Mouse (Mus musculus): Measurements from ENCODE around the gene Dcun1d1. TPM values are rescaled to one million over a fixed set of nuclear protein-coding genes. Genes with fewer than 3 reads are reported as not detected.
A peak's percentile ranks its signal among the peaks of the same experiment; 100 is the strongest.

Dcun1d1 gene
- 10 to 100 TPM; 70.4 to 73.9 TPM for total RNA-seq (2021)

- DNase-seq, result no peak
These were observed at the start of gene Dcun1d1 for GRCm38 (mm10) chr3:35937345-35937744. Gene Dcun1d1 (minus strand): TSS chr3:35937445.

GRCm38 (mm10) chr3:35986266-35986665 lies 49.0 kb upstream of the Dcun1d1 start:
- DNase-seq, result no peak
- intact Hi-C loops (cut with DNase I), result no loop called here

More at GRCm38 (mm10) chr3:35937345-35937744, at the start of gene Dcun1d1:
- intact Hi-C loops (cut with DNase I), result no loop called here

GRCm38 (mm10) chr3:35973551-35973950 lies 36.3 kb upstream of the Dcun1d1 start:
- peak; percentile 27 for DNase-seq

GRCm38 (mm10) chr3:35972985-35973384 lies 35.7 kb upstream of the Dcun1d1 start:
- peak; percentile 29 for DNase-seq
- intact Hi-C loops (cut with DNase I), result loop anchor here (5.0 kb wide), 1 partner anchor 281 kb away; no protein-coding TSS in a partner anchor

More at GRCm38 (mm10) chr3:35973551-35973950, 36.3 kb upstream of the Dcun1d1 start:
- intact Hi-C loops (cut with DNase I), result loop anchor here (5.0 kb wide), 1 partner anchor 281 kb away; no protein-coding TSS in a partner anchor

GRCm38 (mm10) chr3:35971149-35971548 lies 33.9 kb upstream of the Dcun1d1 start:
- DNase-seq, result no peak
- intact Hi-C loops (cut with DNase I), result loop anchor here (5.0 kb wide), 1 partner anchor 279 kb away; no protein-coding TSS in a partner anchor

GRCm38 (mm10) chr3:35970441-35970840 lies 33.2 kb upstream of the Dcun1d1 start:
- intact Hi-C loops (cut with DNase I), result loop anchor here (5.0 kb wide), 1 partner anchor 278 kb away; no protein-coding TSS in a partner anchor
- no peak for DNase-seq

- DNase-seq, result no peak
- intact Hi-C loops (cut with DNase I), result no loop called here
These were observed 30.2 kb upstream of the Dcun1d1 start for GRCm38 (mm10) chr3:35967366-35967921.

- intact Hi-C loops (cut with DNase I), result no loop called here
- DNase-seq, result no peak
These were observed 29.2 kb upstream of the Dcun1d1 start for GRCm38 (mm10) chr3:35966493-35966892.

- no peak for DNase-seq
- intact Hi-C loops (cut with DNase I), result no loop called here
These were observed 27.7 kb upstream of the Dcun1d1 start for GRCm38 (mm10) chr3:35964928-35965327.

- intact Hi-C loops (cut with DNase I), result no loop called here
- no peak for DNase-seq
These were observed 26.7 kb upstream of the Dcun1d1 start for GRCm38 (mm10) chr3:35963921-35964320.

- intact Hi-C loops (cut with DNase I), result no loop called here
- no peak for DNase-seq
These were observed 26.2 kb upstream of the Dcun1d1 start for GRCm38 (mm10) chr3:35963401-35963800.

- intact Hi-C loops (cut with DNase I), result no loop called here
- DNase-seq, result no peak
These were observed 25.7 kb upstream of the Dcun1d1 start for GRCm38 (mm10) chr3:35962967-35963366.

GRCm38 (mm10) chr3:35957230-35957629 lies 20.0 kb upstream of the Dcun1d1 start:
- DNase-seq, result no peak
- intact Hi-C loops (cut with DNase I), result no loop called here

GRCm38 (mm10) chr3:35954901-35955575 lies 17.8 kb upstream of the Dcun1d1 start:
- intact Hi-C loops (cut with DNase I), result no loop called here
- no peak for DNase-seq

- DNase-seq, result no peak
- intact Hi-C loops (cut with DNase I), result no loop called here
These were observed 16.6 kb upstream of the Dcun1d1 start for GRCm38 (mm10) chr3:35953816-35954215.

- DNase-seq, result no peak
- intact Hi-C loops (cut with DNase I), result no loop called here
These were observed 15.9 kb upstream of the Dcun1d1 start for GRCm38 (mm10) chr3:35953184-35953583.

- no peak for DNase-seq
These were observed 11.0 kb upstream of the Dcun1d1 start for GRCm38 (mm10) chr3:35948197-35948596.

GRCm38 (mm10) chr3:35940520-35941135 lies 3.4 kb upstream of the Dcun1d1 start:
- no peak for DNase-seq
- intact Hi-C loops (cut with DNase I), result no loop called here

More at GRCm38 (mm10) chr3:35948197-35948596, 11.0 kb upstream of the Dcun1d1 start:
- intact Hi-C loops (cut with DNase I), result no loop called here

GRCm38 (mm10) chr3:35940047-35940446 lies 2.8 kb upstream of the Dcun1d1 start:
- intact Hi-C loops (cut with DNase I), result no loop called here
- no peak for DNase-seq

- DNase-seq, result peak; percentile 44
- intact Hi-C loops (cut with DNase I), result no loop called here
These were observed 3.9 kb downstream of the Dcun1d1 start for GRCm38 (mm10) chr3:35933405-35933777.

GRCm38 (mm10) chr3:35932735-35933404 lies 4.4 kb downstream of the Dcun1d1 start:
- intact Hi-C loops (cut with DNase I), result no loop called here
- peak; percentile 81 for DNase-seq
